Mouse (Mus musculus): ENCODE measurements around the gene Olfr70. TPM values are rescaled to one million over a fixed set of nuclear protein-coding genes. Genes with fewer than 3 reads are reported as not detected.
A peak's percentile ranks its signal among the peaks of the same experiment; 100 is the strongest.

The Olfr70 gene
- total RNA-seq, 2 experiments from 2014 or later, result not detected

- DNase-seq, result no peak
These were observed 44.8 kb downstream of the Olfr70 start for GRCm38 (mm10) chr4:43655656-43656338.

GRCm38 (mm10) chr4:43653161-43654015 lies 47.2 kb downstream of the Olfr70 start, which contains the start of gene Spag8:
Gene Spag8, minus strand, starts transcription at chr4:43653594.
- DNase-seq, result peak; percentile 52 to 53

GRCm38 (mm10) chr4:43652726-43653125 lies 47.9 kb downstream of the Olfr70 start:
- DNase-seq, result no peak

- no peak for DNase-seq
These were observed 50.8 kb downstream of the Olfr70 start for GRCm38 (mm10) chr4:43649783-43650182.

Other genes with a start within 250 kb of the Olfr70 start
- gene Cd72, start 246.2 kb downstream of the Olfr70 start, total RNA-seq (2021), result 1 to 10 TPM in 1 of 2 experiments, under 1 TPM in 1; 0.82 to 4.7 TPM
- 1 to 10 TPM in 1 of 2 experiments, not detected in 1; 1.1 TPM for gene Sit1, start 217.1 kb downstream of the Olfr70 start, total RNA-seq (2021)
- gene Ccdc107, start 207.9 kb downstream of the Olfr70 start, total RNA-seq (2021), result 10 to 100 TPM; 29.2 to 31.7 TPM
- gene Arhgef39, start 201.1 kb downstream of the Olfr70 start, total RNA-seq (2021), result under 1 TPM in 1 of 2 experiments, not detected in 1; 0.64 TPM
- under 1 TPM in 1 of 2 experiments, not detected in 1; 0.36 TPM for gene Car9, start 193.8 kb downstream of the Olfr70 start, total RNA-seq (2021)
- 10 to 100 TPM; 32.1 to 35.2 TPM for gene Tpm2, start 177.0 kb downstream of the Olfr70 start, total RNA-seq (2021)
- gene Creb3, start 138.5 kb downstream of the Olfr70 start, total RNA-seq (2021), result 10 to 100 TPM; 38.4 to 52.4 TPM
- 100 to 1,000 TPM in 1 of 2 experiments, 10 to 100 TPM in 1; 98.2 to 111 TPM for gene Tln1, start 138.1 kb downstream of the Olfr70 start, total RNA-seq (2021)
- 10 to 100 TPM; 24.3 to 27.9 TPM for gene Rgp1, start 122.1 kb downstream of the Olfr70 start, total RNA-seq (2021)
- gene Gba2, start 121.9 kb downstream of the Olfr70 start, total RNA-seq (2021), result 10 to 100 TPM in 1 of 2 experiments, 1 to 10 TPM in 1; 9.3 to 10.8 TPM
- under 1 TPM in 1 of 2 experiments, not detected in 1; 0.54 TPM for gene Msmp, start 116.3 kb downstream of the Olfr70 start, total RNA-seq (2021)
- gene Npr2, start 68.9 kb downstream of the Olfr70 start, total RNA-seq (2021), result 10 to 100 TPM; 39.7 to 42.1 TPM
- gene Spag8, start 47.2 kb downstream of the Olfr70 start, total RNA-seq (2021), result not detected
- gene Hint2, start 44.3 kb downstream of the Olfr70 start, total RNA-seq (2021), result 100 to 1,000 TPM; 163 to 173 TPM
- 10 to 100 TPM; 20.0 to 21.0 TPM for gene Tmem8b, start 31.8 kb downstream of the Olfr70 start, total RNA-seq (2021)
- gene Fam221b, start 31.7 kb downstream of the Olfr70 start, total RNA-seq (2021), result under 1 TPM; 0.15 to 0.28 TPM
- not detected for gene Olfr71, start 9.4 kb upstream of the Olfr70 start, total RNA-seq (2021)
- gene Hrct1, start 26.4 kb upstream of the Olfr70 start, total RNA-seq (2021), result 1 to 10 TPM; 4.2 to 4.9 TPM
- gene Spaar, start 29.2 kb upstream of the Olfr70 start, total RNA-seq (2021), result 1 to 10 TPM; 3.4 to 4.5 TPM
- not detected for gene Olfr159, start 70.2 kb upstream of the Olfr70 start, total RNA-seq (2021)
- not detected for gene Olfr156, start 123.1 kb upstream of the Olfr70 start, total RNA-seq (2021)
- not detected for gene Olfr157, start 139.4 kb upstream of the Olfr70 start, total RNA-seq (2021)
- gene Olfr155, start 150.8 kb upstream of the Olfr70 start, total RNA-seq (2021), result not detected
- gene Reck, start 174.7 kb upstream of the Olfr70 start, total RNA-seq (2021), result 1 to 10 TPM; 4.3 to 5.1 TPM